Mouse (Mus musculus): ENCODE data around the gene Ccp110. TPM values are rescaled to one million over a fixed set of nuclear protein-coding genes. Genes with fewer than 3 reads are reported as not detected.

The Ccp110 gene
- total and polyA plus RNA-seq, 2 experiments from 2014 or later = 1.8 to 1.9 TPM

DNA sequence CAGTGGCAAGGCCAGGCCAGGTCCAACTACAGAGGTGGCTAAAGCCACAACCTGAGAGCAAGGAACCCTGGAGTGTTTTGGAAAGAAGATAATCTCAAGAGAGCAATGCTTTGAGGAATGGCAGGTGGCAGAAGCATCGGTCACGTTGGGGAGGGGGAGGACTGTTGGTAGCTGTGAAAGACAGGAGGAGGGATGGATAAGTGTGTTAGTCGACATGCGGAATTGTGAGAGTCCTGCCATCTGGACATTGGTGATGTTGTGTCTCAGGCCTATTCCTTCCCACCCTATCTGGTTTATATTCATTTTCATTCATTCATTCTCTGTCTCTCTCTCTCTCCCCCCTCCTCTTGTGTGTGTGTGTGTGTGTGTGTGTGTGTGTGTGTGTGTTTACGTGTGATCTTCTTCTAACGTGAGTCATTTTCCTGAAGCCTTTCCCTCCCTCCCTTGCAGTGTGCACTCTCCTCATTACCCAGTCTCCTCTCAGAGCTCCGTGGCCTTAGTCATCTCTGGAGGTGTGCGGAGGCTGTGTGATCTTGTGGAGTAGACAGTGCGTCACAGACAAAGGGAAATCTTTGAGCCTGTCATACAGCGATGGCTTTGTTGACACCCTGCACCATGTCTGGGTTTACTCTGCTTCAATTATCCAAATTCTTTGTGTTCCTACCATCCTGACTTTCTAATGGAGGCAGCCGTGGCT, 71.1 kb downstream of the Ccp110 start:
- no peak overlapping the region for H3K27ac ChIP-seq (ENCODE audit: low read depth)
- H3K4me3 ChIP-seq (ENCODE audit: low read depth, low read length) = no peak overlapping the region
- peaks cover 35% of the 10 kb centered on the region for H3K36me3 ChIP-seq (replicated peaks; ENCODE audit: control insufficient read depth, insufficient read depth, low read length)
- WGBS = 84% methylated on average over 11 of the region's 11 CpGs
- no peak overlapping the region for H3K4me2 ChIP-seq (ENCODE audit: low read depth, low read length)
- no peak for DNase-seq (ENCODE audit: low spot score)
- ATAC-seq (ENCODE audit: insufficient read depth, low read depth) = no peak
- no peaks in the 10 kb centered on the region for H3K9me3 ChIP-seq (replicated peaks; ENCODE audit: control insufficient read depth, low read length)
- no peaks in the 10 kb centered on the region for H3K4me1 ChIP-seq (ENCODE audit: control insufficient read depth, insufficient read depth)
- no peak overlapping the region for H3K9ac ChIP-seq (replicated peaks; ENCODE audit: low read depth, low read length)
- no peaks in the 10 kb centered on the region for H3K27me3 ChIP-seq (ENCODE audit: control insufficient read depth, insufficient read depth, low read length)
- TF ChIP-seq CTCF (IDR thresholded peaks at IDR 0.05; ENCODE audit: low read depth) (no peak), EP300 (IDR thresholded peaks at IDR 0.05; ENCODE audit: low read depth) (no peak)

DNA sequence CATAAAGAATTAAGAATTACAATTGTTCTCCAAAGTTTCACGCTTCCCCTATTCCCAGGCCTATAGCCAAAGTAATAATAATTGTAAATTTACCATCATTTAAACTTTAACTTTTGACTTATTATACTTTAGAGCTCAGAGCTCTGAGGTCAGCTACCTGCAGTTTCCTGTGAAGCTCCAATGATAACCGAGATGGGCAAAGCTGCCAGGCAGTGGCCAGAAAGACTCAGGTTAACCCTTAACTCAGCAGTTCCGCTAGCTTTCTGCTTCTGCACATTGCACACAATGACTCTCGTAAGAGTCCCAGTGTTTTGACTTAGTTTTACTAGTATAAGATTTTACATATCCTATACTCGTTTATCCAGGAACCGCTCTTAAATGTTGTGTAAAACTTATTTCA, 73.7 kb downstream of the Ccp110 start:
- no peak for TF ChIP-seq EP300 (IDR thresholded peaks at IDR 0.05; ENCODE audit: low read depth)
- no peak for TF ChIP-seq CTCF (IDR thresholded peaks at IDR 0.05; ENCODE audit: low read depth)
- H3K9me3 ChIP-seq (replicated peaks; ENCODE audit: control insufficient read depth, low read length) = no peaks in the 10 kb centered on the region
- H3K36me3 ChIP-seq (replicated peaks; ENCODE audit: control insufficient read depth, insufficient read depth, low read length) = peaks cover 21% of the 10 kb centered on the region
- H3K4me3 ChIP-seq (ENCODE audit: low read depth, low read length) = no peak overlapping the region
- no peaks in the 10 kb centered on the region for H3K27me3 ChIP-seq (ENCODE audit: control insufficient read depth, insufficient read depth, low read length)
- no peak overlapping the region for H3K27ac ChIP-seq (ENCODE audit: low read depth)
- ATAC-seq (ENCODE audit: insufficient read depth, low read depth) = no peak
- no peak overlapping the region for H3K9ac ChIP-seq (replicated peaks; ENCODE audit: low read depth, low read length)
- DNase-seq (ENCODE audit: low spot score) = no peak
- no peak overlapping the region for H3K4me2 ChIP-seq (ENCODE audit: low read depth, low read length)
- 87% methylated on average over 6 of the region's 6 CpGs for WGBS
- no peaks in the 10 kb centered on the region for H3K4me1 ChIP-seq (ENCODE audit: control insufficient read depth, insufficient read depth)

Other genes with a start within 250 kb of the Ccp110 start
- 25.4 and 31.6 TPM in 2 replicates for gene Itpripl2, start 220.6 kb upstream of the Ccp110 start, total RNA-seq (2014; rRNA removed; ENCODE audit: low replicate concordance)
- gene Itpripl2, start 220.6 kb upstream of the Ccp110 start, polyA plus RNA-seq (2015; fragmentation: Nextera tagmentation; extraction: Ambion mirVana) = 3.8 and 3.9 TPM in 2 replicates
- gene Coq7, start 179.2 kb upstream of the Ccp110 start, total RNA-seq (2014; rRNA removed; ENCODE audit: low replicate concordance) = 81.4 and 83.7 TPM in 2 replicates
- gene Coq7, start 179.2 kb upstream of the Ccp110 start, polyA plus RNA-seq (2015; fragmentation: Nextera tagmentation; extraction: Ambion mirVana) = 249 and 267 TPM in 2 replicates
- gene Tmc7, start 127.8 kb upstream of the Ccp110 start, total RNA-seq (2014; rRNA removed; ENCODE audit: low replicate concordance) = 3.6 and 6.0 TPM in 2 replicates
- 2.7 and 3.2 TPM in 2 replicates for gene Tmc7, start 127.8 kb upstream of the Ccp110 start, polyA plus RNA-seq (2015; fragmentation: Nextera tagmentation; extraction: Ambion mirVana)
- gene Tmc5, start 115.3 kb upstream of the Ccp110 start, total RNA-seq (2014; rRNA removed; ENCODE audit: low replicate concordance) = not detected in 2 replicates
- gene Tmc5, start 115.3 kb upstream of the Ccp110 start, polyA plus RNA-seq (2015; fragmentation: Nextera tagmentation; extraction: Ambion mirVana) = 0.14 and 0.34 TPM in 2 replicates
- gene Gde1, start 6.8 kb upstream of the Ccp110 start, total RNA-seq (2014; rRNA removed; ENCODE audit: low replicate concordance) = 125 and 164 TPM in 2 replicates
- 73.2 and 76.4 TPM in 2 replicates for gene Gde1, start 6.8 kb upstream of the Ccp110 start, polyA plus RNA-seq (2015; fragmentation: Nextera tagmentation; extraction: Ambion mirVana)
- 43.4 and 63.8 TPM in 2 replicates for gene Vps35l, start 27.7 kb downstream of the Ccp110 start, total RNA-seq (2014; rRNA removed; ENCODE audit: low replicate concordance)
- gene Vps35l, start 27.7 kb downstream of the Ccp110 start, polyA plus RNA-seq (2015; fragmentation: Nextera tagmentation; extraction: Ambion mirVana) = 39.7 and 41.0 TPM in 2 replicates
- gene Iqck, start 143.2 kb downstream of the Ccp110 start, total RNA-seq (2014; rRNA removed; ENCODE audit: low replicate concordance) = 0.66 TPM in 1 of 2 replicates, not detected in the other
- 0.67 and 0.84 TPM in 2 replicates for gene Iqck, start 143.2 kb downstream of the Ccp110 start, polyA plus RNA-seq (2015; fragmentation: Nextera tagmentation; extraction: Ambion mirVana)
- 11.9 and 20.0 TPM in 2 replicates for gene Knop1, start 143.7 kb downstream of the Ccp110 start, total RNA-seq (2014; rRNA removed; ENCODE audit: low replicate concordance)
- gene Knop1, start 143.7 kb downstream of the Ccp110 start, polyA plus RNA-seq (2015; fragmentation: Nextera tagmentation; extraction: Ambion mirVana) = 39.4 and 40.3 TPM in 2 replicates